Mouse (Mus musculus): ENCODE measurements around the gene Dock10.

The Dock10 gene

DNA sequence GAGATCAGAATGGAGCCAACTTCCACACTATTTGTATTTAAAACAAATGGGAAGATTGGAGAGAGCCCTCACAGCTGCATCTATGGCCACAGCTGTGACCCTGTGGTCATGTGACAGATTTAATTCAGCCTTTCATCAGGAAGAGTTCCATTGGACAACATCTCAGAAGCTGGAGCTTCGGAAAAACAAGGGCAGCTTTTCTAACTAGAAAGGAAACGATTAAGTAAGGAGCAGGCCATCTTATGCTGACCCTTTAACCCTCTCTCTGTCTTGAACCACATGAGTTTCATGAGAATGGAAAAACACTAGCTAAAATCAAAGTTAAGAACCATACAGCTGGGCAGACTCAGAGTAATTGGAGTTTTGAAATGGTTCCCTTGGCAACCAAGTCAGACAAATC lies 101.9 kb downstream of the Dock10 start:
- DNase-seq (ENCODE audit: low spot score in 2 of 2) = no peak

DNA sequence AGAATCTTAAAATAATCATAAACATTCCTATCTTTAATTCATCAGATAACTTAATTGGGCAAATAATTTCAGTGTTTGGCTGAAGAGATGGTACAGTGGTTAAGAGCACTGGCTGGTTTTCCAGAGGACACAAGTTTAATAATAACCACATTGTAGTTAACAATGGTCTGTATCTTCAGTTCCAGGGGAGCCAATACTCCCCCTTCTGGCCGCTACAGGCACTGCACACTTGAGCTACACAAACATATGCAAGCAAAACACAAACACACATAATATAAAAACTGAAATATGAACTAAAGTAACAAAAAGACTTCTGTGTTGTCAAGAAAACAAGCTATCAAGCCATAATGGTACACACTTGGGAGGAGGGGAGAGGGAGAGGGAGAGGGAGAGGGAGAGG lies 102.5 kb downstream of the Dock10 start:
- no peak for DNase-seq (ENCODE audit: low spot score in 2 of 2)

DNA sequence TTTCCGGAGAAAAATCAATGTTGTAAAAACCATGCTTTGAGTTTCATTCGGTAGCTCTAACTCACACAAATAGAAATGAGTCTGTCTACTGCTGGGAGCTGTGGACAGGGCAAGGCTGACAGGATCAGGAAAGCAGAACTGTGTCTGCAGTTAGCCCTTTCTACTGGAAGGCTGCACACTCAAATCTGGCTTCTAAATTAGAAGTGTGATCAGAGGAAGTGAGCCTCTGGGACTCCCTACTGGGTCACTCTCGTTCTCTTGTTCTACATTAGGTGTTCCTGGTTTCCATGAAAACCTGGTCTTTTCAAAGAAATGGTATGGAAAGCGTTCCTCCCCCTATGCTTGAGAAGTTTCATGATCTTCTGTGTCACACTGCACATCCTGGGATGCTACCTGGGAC lies 103.1 kb downstream of the Dock10 start:
- DNase-seq (ENCODE audit: low spot score in 2 of 2) = no peak

DNA sequence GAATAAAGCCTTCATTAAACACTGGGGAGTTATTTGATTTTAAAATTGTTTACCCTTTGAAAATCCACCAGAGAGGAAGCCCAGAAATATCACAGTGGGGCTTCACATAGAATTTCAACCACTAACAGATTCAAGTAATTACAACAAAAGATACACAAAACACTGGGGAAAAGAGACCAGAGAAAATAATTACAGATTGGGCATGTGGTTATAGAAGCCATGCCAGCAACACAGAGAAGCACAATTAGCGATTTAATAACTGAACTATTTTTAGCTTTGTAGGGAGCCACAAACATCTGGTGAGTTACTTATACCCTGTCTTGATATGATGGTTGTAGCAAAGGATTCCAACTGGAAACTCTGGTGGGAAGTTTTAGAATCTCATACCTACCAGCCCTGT lies 104.2 kb downstream of the Dock10 start:
- DNase-seq (ENCODE audit: low spot score in 2 of 2) = no peak

DNA sequence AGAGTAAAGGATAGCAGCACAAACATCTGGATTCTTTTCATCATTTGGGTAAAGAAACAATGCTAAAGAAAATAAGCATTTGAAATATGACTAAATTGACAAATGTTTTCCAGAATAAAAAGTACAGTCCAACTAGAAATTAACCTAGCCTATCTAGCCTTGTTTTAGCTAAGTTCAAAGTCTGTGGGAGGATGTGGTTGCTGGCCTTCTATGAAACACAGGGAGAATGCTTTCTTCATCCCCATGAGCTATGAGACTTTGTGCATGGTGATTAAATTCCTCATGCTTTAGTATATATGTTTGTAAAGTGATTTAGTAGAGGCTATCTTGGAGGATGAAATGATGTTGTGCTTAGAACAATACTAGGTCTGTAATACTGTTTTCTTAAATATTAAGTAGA lies 105.5 kb downstream of the Dock10 start:
- no peak for DNase-seq (ENCODE audit: low spot score in 2 of 2)

DNA sequence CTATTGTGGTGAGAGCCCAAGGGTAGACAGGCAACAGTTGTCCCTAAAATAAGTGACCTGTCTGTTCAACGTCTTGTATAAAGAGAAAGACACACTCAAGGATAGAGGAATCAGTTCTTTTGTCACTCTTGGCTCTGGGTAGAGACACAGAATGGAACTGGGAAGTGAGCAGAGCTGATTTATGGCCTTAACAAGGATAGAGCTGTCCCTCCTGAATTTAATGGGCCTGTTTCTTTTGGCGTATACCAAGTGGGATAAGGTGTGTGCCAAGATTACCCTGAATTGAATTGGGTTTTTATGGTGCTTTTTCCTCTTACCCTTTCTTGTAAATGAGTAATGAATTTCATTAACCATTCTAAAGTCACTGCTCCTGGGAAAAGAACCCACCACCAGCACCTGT lies 106.2 kb downstream of the Dock10 start:
- DNase-seq (ENCODE audit: low spot score in 2 of 2) = no peak

DNA sequence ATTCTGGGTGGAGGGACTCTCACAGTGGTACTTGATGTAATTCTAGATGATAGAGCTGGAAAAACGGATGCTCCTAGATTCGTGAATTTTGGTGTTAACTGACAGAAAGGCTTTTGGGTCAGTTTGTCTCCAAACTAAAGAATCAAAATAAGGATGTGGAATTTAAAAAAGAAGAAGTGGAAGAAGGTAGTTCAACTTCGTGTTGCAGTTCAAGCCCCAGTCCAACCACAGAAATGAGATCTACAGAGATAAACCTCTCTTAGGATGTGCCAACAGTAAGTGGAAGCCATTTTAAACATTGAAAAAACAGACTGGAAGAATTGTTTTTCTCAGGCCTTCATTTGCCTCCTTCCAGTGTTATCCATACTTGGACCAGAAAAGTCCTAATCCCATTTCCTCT lies 111.7 kb downstream of the Dock10 start:
- no peak for DNase-seq (ENCODE audit: low spot score in 2 of 2)

DNA sequence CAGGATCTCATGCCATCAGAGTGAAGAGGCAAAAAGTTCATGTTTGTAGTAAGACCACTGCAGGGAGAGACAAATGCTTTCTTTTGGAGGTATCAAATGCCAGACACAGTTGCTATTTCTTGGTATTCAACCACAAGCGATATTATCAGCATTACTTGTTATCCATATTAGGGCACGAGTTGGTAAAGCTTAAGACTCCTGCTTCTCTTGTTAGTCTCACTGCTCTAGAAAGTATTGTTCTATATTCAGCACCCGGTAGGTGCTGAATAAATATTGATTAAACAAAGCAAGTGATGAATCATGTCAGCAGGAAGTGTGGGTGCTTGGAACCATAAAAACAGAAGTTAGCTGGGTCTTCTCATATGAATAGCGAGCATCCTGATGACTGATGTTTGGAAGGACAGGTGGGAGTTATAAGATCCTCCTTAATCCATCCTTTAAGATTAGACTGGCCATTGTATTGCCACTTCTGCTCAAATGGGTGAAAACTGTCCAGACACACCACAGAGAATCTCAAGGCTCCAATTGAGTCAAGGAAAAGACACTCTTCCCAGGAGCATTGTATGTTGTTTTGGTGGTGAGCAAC lies 114.4 kb downstream of the Dock10 start:
- no peak for DNase-seq (ENCODE audit: low spot score in 2 of 2)

DNA sequence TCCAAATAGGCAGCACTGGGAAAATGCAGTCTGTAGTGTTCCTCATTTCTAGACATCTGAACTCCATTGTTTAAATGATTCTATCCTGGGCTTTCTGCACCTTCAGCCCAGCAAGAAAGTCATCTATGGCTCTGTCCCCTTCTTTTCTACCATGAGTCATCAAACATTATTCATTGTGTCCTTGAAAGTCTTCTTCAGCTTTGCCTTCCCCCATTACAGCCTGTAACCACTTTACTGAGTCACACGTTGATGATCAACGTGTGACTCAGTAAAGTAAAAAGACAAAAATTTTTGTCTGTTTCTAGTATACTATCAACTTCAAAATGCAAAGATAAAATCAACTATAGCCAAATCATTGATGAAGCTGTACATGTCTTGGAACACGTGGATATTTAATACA lies 116.5 kb downstream of the Dock10 start:
- no peak for DNase-seq (ENCODE audit: low spot score in 2 of 2)

DNA sequence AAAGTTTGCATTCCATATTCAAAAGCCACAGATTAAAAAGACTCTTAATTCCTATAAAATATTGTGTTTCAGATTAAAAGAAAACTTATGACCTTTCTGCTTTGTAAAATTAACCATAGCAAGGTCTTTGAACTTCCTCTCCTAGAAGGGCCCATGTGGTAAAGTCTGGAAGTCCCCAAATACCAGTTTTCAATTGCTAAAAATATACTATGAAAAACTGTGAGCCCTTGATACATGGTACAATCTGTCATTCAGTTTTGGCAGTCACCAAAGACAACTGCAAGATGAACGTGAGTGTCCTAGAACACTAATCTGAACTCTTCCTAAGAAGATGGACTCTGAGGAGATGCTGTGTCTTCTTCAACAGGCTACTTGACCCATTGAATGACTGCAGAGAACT lies 117.0 kb downstream of the Dock10 start:
- DNase-seq (ENCODE audit: low spot score in 2 of 2) = no peak

DNA sequence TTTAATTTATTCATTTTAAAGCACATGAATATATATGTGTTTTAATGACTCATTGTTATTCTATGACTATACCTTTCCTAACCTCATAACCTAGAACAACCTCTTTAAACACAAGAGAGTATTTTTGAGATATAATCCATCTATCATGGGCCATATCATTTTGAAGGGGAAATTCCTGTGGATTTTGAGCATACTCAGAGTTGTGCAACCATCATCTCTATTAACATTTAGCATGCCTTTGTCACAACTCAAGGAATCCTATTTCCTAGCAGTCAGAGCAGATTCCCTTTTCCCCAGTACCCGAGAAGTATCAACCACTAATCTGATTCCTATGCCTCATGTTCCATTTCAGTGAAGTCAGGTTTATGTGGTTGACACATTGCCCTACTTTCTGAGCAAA lies 118.8 kb downstream of the Dock10 start:
- DNase-seq (ENCODE audit: low spot score in 2 of 2) = no peak

DNA sequence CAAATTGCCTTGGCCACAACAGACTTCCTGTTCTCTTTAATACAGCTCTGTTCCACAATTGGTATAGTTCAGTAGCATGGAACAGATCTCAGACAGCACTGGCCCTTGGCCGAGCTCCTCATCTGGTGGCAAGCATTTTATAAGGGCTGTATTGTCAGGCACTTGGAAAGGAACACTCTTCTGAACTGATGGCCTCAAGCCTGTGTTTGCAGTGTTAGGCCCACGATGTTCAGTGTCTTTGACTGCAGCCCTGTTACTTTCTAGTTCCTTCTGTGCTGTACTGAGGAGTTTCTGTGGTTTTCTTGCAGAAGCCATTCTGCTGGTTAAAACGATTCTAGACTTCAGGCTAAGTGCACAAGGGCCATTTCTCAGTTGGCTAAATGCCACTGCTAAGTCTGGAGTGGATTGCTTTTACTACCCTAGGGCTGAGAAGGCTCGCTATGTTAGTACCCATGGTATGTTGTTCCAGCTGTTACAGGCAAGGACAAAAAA lies 121.1 kb downstream of the Dock10 start:
- no peak for DNase-seq (ENCODE audit: low spot score in 2 of 2)

DNA sequence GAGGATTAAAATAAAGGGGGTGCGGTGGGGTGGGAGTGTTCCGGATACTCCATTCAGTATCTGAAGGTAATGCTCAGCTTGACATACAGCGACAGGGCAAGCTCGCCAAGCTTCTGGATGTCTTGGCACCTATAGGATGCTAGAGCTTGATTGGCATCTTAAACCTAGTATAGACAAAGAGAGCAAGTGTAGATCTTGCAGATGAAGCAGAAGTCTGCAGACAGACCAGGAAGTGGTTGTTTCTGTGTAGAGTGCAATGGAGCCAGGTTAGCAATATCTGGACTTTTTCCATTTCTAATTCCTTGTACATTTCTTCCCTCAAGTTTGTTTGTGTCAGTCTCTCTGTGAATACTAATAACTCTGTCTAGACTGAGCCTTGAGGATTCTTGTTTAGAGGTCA lies 122.5 kb downstream of the Dock10 start:
- no peak for DNase-seq (ENCODE audit: low spot score in 2 of 2)

DNA sequence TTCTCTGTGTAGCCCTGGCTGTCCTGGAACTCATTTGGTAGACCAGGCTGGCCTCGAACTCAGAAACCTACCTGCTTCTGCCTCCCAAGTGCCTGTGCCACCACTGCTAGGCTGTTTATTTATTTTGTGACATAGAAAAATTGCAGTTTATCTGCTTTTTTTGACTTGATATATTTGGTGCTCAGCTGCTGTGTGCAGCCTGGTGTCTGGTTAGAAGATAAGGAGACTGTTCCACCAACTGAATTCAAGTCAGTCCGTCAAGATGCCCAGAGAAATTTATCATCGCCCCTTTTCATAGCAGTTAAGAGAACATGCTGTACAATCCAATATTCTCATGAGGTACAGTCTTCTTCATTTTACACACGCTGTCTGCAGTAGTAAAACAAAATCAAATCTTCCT lies 124.8 kb downstream of the Dock10 start:
- no peak for DNase-seq (ENCODE audit: low spot score in 2 of 2)

DNA sequence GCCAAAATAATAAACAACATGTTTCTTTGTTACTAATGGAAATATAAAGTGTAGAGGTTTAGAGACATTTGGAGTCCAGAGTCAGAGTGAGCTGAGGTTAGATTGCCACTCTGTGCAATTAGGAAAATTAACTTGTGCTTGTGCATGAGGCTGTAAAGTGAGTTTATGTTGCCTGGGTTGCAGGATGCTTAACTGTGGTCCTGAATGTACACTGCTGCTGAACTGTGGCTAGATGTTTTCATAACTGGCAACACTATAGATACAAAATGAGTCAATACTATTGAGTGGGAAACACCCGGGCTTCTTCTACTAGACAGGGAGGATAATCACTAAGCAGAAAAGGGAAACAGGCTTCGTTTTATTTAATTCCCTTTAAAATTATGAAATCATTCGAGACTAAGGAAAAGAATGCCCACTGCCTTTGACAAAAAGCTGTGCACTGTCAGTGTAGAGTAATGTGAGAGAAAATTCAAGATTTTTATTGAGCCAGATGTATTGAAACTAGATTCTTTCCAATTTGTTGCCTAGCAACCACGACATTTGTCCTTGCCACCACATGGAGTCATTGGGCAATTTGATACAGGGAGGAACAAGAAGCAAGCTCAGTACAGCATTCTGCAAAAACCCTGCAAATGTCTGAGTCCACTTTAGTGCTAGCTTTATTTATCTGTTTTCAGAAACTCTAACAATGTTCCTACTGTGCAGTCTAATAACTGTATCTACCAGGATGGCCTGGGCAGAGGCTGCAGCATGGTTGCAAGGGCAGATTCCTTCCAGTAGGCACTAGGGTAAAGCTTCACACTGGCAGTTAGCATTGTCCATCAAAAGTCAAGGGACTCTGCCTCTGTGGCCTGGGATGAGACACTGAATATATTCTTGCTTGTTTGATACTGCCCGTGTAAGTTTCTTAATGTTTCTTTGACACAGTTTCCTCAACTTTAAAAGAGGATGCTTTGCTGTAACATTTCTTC lies 127.9 kb downstream of the Dock10 start:
- no peak for DNase-seq (ENCODE audit: low spot score in 2 of 2)

DNA sequence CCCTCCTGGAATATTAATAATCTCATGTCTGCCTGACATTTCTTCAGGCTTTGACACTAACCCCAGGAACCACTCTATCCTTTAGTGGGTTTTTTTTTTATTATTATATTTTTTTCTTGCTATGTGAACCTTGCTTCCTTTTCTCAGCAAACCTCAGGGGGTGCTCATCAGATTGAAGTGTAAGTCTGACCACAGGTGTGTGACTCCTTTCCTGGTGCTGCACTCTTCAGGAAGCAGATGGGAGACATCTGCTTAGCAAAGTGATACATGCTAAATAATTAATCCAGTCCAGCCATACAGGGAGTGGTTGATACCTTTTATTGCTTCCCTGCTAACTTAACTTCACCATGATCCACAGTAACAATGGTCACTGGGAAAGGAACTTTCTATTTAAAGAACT lies 130.3 kb downstream of the Dock10 start:
- DNase-seq (ENCODE audit: low spot score in 2 of 2) = no peak

DNA sequence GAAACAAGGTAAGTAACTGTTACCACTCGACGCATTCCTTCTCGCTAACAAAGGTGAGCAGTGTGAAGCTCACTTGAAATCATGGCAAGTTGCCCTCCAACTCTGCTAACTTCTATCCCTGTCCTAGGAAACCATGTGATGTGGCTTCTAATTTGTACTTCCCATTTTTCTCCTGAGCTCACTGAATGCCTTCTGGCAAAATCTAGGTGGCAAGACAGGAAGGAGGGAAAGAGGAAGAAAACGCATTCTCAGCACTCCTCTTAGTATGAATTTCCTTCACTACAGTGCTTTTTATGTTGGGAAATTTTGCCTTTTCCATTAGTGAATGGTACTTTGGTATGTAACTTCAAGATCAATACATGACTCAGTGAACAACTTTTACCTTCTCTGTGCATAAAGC lies 131.5 kb downstream of the Dock10 start:
- no peak for DNase-seq (ENCODE audit: low spot score in 2 of 2)

DNA sequence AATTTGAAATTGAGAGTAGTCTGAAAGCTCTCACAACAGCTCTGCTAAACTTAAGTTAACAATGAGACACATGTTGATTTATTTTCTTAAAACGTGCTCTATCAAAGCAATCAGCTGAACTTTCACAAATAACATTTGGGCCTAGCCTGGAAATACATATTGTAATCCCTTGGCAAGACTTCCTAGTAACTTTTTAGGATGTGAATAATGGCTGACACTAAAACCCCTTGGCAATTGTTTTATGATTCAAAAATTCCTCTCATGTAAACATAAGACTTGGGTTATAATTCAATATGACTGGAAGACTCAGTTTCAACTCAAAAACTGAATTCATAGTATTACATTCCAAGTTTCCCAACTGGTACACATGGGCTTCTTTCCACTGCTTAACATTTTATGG lies 133.0 kb downstream of the Dock10 start:
- no peak for DNase-seq (ENCODE audit: low spot score in 2 of 2)

DNA sequence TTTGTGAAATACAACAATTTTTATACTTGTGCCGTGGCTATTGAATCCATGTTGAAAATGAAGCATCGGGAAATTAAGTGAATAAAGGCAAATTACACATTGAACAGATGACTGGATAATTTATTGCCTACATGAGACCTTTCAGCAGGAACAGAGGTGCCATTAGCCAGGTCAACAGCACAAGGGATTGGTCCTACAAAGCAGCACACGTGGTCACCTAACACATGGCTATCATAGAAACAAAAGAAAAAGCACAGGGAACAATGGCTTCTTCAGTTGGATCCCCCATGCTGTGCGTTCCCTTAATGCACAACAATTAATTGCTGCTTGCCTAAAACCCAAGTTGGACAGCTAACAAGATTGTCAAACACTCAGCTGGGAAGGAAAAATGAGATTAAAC lies 133.8 kb downstream of the Dock10 start:
- DNase-seq (ENCODE audit: low spot score in 2 of 2) = no peak

DNA sequence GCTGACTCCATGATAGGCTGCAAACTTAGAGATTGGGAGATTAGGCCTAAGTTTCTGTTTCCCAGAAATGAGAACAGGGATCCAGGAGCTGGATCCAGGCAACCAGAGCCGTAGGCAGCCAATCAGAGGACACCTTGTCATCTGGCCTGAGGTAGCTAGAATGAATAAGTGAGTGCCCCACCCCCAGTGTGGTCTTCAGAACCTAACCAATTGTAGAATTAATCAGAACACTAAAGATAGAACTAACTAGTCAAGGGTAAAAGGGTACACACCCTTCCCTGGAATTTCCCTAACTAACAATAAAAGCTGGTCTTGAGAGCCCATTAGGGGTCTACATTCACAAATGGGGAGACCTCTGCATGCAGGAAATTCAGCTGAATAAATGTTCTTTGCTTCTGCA lies 135.7 kb downstream of the Dock10 start:
- no peak for DNase-seq (ENCODE audit: low spot score in 2 of 2)

DNA sequence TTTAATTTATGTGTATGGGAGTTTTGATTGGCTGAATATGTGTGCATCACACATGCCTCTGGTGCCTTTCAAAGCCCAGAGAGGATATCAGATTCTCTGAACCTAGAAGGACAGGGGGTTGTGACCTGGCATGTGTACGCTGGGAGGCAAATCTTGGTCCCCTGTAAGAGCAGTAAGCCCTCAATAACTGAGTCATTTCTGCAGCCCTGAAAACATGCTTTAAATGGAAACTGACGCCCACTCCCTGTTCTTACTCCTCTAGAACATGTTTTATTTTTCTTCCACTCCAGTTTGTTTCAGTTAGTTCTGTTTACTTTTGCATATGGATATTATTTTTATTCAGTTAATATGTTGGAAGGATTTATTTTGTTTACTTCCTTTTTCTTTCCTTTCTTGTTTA lies 139.2 kb downstream of the Dock10 start:
- DNase-seq (ENCODE audit: low spot score in 2 of 2) = no peak

DNA sequence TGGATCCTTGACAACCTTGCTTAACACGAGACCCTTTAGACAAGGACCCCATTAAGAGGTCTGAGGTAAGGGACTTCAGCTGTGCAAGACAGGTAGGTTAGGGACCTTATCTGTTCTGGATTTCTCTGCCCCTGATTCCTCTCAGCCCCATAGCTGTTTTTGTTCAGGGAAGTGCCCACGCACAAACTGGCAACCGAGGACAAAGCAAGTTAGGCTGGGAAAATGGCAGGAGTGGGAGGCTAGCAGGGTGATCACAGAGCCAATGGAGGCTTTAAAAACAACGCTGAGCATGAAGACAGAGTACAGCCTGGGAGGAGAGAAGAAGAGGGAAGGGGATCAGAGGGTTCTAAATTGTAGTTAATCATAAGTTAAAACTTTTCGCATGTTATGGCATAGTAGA lies 141.7 kb downstream of the Dock10 start:
- DNase-seq (ENCODE audit: low spot score in 2 of 2) = no peak

DNA sequence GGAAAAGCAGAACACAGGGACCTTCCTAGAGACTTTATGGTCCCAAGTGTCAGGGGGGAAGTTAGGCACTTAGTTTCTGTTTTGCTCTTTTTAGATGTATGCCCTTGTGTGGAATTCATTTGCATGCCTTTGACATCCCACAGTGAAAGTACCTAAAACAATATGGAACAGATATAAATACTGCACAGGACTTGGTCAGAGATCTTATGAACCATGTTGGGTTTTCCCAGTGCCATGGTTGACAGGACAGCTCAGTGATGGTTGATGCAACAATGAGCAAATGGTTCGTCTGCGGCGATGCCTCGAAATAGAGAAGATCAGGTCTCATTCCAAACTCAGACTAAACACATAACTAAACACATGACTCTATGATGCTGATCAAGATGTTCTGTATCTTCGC lies 143.6 kb downstream of the Dock10 start:
- no peak for DNase-seq (ENCODE audit: low spot score in 2 of 2)
